Mouse (Mus musculus): ENCODE measurements around the gene Slc6a6. TPM values are rescaled to one million over a fixed set of nuclear protein-coding genes. Genes with fewer than 3 reads are reported as not detected.

The Slc6a6 gene
- polyA plus RNA-seq, 2 experiments, result 7.5 to 8.0 TPM

DNA sequence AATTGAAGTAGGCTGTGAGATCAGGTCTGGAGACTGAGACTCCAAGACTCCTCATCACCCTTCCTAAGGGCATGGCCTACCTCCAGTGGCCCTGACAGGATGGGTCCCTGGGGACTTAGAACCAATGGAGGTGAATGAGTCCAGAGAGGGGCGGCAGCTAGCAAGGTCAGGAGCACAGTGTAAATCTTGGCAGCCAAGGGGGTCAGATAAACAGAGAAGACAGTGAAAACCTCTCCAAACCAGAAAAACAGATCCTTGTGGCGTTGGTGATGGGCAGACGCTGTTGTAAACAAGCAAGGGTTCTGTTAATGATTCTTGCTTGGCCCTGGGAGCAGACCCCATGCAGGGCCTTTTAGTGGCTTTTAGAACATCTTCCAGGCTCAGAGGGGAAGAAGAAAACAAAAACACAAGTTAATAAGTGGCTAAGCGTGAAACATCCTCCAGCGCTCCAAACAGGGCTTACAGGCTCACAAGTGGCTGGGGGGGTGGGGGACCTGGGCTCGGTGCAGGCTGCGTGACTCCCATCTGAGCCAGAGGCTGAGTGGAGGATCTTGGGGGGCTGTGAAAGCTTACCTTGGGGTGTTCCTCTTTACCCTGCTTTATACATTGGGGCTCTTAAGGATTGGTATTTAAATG is 62.2 kb downstream of the Slc6a6 start:
- Histone ChIP-seq H3K36me3 (replicated peaks; ENCODE audit: control insufficient read depth, insufficient read depth, low read depth) (peaks cover 4% of the 10 kb centered on the region; the same call in 1 of the 2 replicates), H3K4me2 (ENCODE audit: low read depth) (no peak overlapping the region), H3K27ac (no peak overlapping the region), H3K9ac (replicated peaks) (no peak overlapping the region), H3K27me3 (ENCODE audit: control insufficient read depth, insufficient read depth, low read length) (no peaks in the 10 kb centered on the region), H3K4me1 (replicated peaks; ENCODE audit: control insufficient read depth in 2 of 2, insufficient read depth in 2 of 2, low read length in 1 of 2) (no peaks in the 10 kb centered on the region), H3K4me3 (ENCODE audit: insufficient read depth in 1 of 2, low read depth in 2 of 2, low read length in 2 of 2) (no peak overlapping the region), H3K9me3 (ENCODE audit: control insufficient read depth, low read length) (no peaks in the 10 kb centered on the region)
- ATAC-seq (ENCODE audit: insufficient read depth) (no peak), DNase-seq (ENCODE audit: low read depth in 3 of 3, low spot score in 3 of 3) (no peak)
- TF ChIP-seq CTCF (IDR thresholded peaks at IDR 0.05; ENCODE audit: low read depth) (no peak), EP300 (IDR thresholded peaks at IDR 0.05; ENCODE audit: low read depth) (no peak)
- WGBS (ENCODE audit: insufficient replicate concordance), result 67% methylated on average over 7 of the region's 7 CpGs

- ATAC-seq (ENCODE audit: insufficient read depth) (no peak), DNase-seq (ENCODE audit: low read depth in 3 of 3, low spot score in 3 of 3) (no peak)
- H3K9me3 ChIP-seq (ENCODE audit: control insufficient read depth, low read length), result no peaks in the 10 kb centered on the region
- H3K4me1 ChIP-seq (replicated peaks; ENCODE audit: control insufficient read depth in 2 of 2, insufficient read depth in 2 of 2, low read length in 1 of 2), result no peaks in the 10 kb centered on the region
- no peak overlapping the region for H3K4me3 ChIP-seq (ENCODE audit: insufficient read depth in 1 of 2, low read depth in 2 of 2, low read length in 2 of 2)
- H3K36me3 ChIP-seq (replicated peaks; ENCODE audit: control insufficient read depth, insufficient read depth, low read depth), result peaks cover 4% of the 10 kb centered on the region; the same call in 1 of the 2 replicates
- H3K27me3 ChIP-seq (ENCODE audit: control insufficient read depth, insufficient read depth, low read length), result no peaks in the 10 kb centered on the region
- WGBS (ENCODE audit: insufficient replicate concordance), result 78% methylated on average over 5 of the region's 5 CpGs
- no peak overlapping the region for H3K9ac ChIP-seq (replicated peaks)
- H3K4me2 ChIP-seq (ENCODE audit: low read depth), result no peak overlapping the region
- TF ChIP-seq CTCF (IDR thresholded peaks at IDR 0.05; ENCODE audit: low read depth), result no peak
- no peak for TF ChIP-seq EP300 (IDR thresholded peaks at IDR 0.05; ENCODE audit: low read depth)
- H3K27ac ChIP-seq, result no peak overlapping the region
Observed at GRCm38 (mm10) chr6:91746776-91747175, 62.9 kb downstream of the Slc6a6 start.

GRCm38 (mm10) chr6:91750976-91751375 is 67.1 kb downstream of the Slc6a6 start:
- H3K27me3 ChIP-seq (ENCODE audit: control insufficient read depth, insufficient read depth, low read length), result no peaks in the 10 kb centered on the region
- no peak for DNase-seq (ENCODE audit: low read depth in 3 of 3, low spot score in 3 of 3)
- peaks cover 2% of the 10 kb centered on the region; the same call in 1 of the 2 replicates for H3K36me3 ChIP-seq (replicated peaks; ENCODE audit: control insufficient read depth, insufficient read depth, low read depth)
- no peak overlapping the region for H3K4me2 ChIP-seq (ENCODE audit: low read depth)
- no peak overlapping the region for H3K9ac ChIP-seq (replicated peaks)
- ATAC-seq (ENCODE audit: insufficient read depth), result no peak
- no peaks in the 10 kb centered on the region for H3K4me1 ChIP-seq (replicated peaks; ENCODE audit: control insufficient read depth in 2 of 2, insufficient read depth in 2 of 2, low read length in 1 of 2)
- H3K9me3 ChIP-seq (ENCODE audit: control insufficient read depth, low read length), result no peaks in the 10 kb centered on the region
- H3K27ac ChIP-seq, result no peak overlapping the region
- 77% methylated on average over 3 of the region's 3 CpGs for WGBS (ENCODE audit: insufficient replicate concordance)
- TF ChIP-seq EP300 (IDR thresholded peaks at IDR 0.05; ENCODE audit: low read depth) (no peak), CTCF (IDR thresholded peaks at IDR 0.05; ENCODE audit: low read depth) (peak; percentile 48)
- H3K4me3 ChIP-seq (ENCODE audit: insufficient read depth in 1 of 2, low read depth in 2 of 2, low read length in 2 of 2), result no peak overlapping the region

- Histone ChIP-seq H3K27me3 (ENCODE audit: control insufficient read depth, insufficient read depth, low read length) (no peaks in the 10 kb centered on the region), H3K4me3 (ENCODE audit: insufficient read depth in 1 of 2, low read depth in 2 of 2, low read length in 2 of 2) (no peak overlapping the region), H3K4me2 (ENCODE audit: low read depth) (no peak overlapping the region), H3K36me3 (replicated peaks; ENCODE audit: control insufficient read depth, insufficient read depth, low read depth) (peaks cover 2% of the 10 kb centered on the region; the same call in 1 of the 2 replicates), H3K9ac (replicated peaks) (no peak overlapping the region), H3K27ac (no peak overlapping the region), H3K9me3 (ENCODE audit: control insufficient read depth, low read length) (no peaks in the 10 kb centered on the region), H3K4me1 (replicated peaks; ENCODE audit: control insufficient read depth in 2 of 2, insufficient read depth in 2 of 2, low read length in 1 of 2) (no peaks in the 10 kb centered on the region)
- ATAC-seq (ENCODE audit: insufficient read depth), result no peak
- 65% methylated on average over 8 of the region's 8 CpGs for WGBS (ENCODE audit: insufficient replicate concordance)
- TF ChIP-seq CTCF (IDR thresholded peaks at IDR 0.05; ENCODE audit: low read depth) (no peak), EP300 (IDR thresholded peaks at IDR 0.05; ENCODE audit: low read depth) (no peak)
- no peak for DNase-seq (ENCODE audit: low read depth in 3 of 3, low spot score in 3 of 3)
Observed at GRCm38 (mm10) chr6:91752884-91753283, 69.0 kb downstream of the Slc6a6 start.

DNA sequence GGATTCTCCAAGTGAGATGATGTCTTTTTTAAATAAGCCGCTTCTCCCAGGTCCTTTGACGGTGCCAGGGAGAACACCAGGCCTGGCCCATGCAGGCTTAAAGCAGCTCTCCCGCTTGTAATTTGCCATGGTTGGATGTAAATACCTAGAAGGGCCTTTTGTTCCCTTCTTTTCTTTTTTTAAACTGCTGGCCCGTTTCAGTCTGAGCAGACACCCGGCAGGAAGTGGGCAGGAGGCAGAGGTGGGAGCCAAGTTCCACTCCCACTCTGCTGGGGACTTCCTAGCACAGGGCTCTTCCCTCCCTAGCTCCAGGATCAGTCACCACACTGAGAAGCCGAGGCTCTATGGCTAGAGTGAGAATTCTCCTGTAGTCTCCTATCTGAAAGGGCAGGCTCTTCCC is 70.2 kb downstream of the Slc6a6 start:
- no peak for DNase-seq (ENCODE audit: low read depth in 3 of 3, low spot score in 3 of 3)
- no peak for ATAC-seq (ENCODE audit: insufficient read depth)
- Histone ChIP-seq H3K9me3 (ENCODE audit: control insufficient read depth, low read length) (no peaks in the 10 kb centered on the region), H3K27ac (no peak overlapping the region), H3K9ac (replicated peaks) (no peak overlapping the region), H3K4me3 (ENCODE audit: insufficient read depth in 1 of 2, low read depth in 2 of 2, low read length in 2 of 2) (no peak overlapping the region), H3K36me3 (replicated peaks; ENCODE audit: control insufficient read depth, insufficient read depth, low read depth) (no peaks in the 10 kb centered on the region), H3K27me3 (ENCODE audit: control insufficient read depth, insufficient read depth, low read length) (no peaks in the 10 kb centered on the region), H3K4me2 (ENCODE audit: low read depth) (no peak overlapping the region), H3K4me1 (replicated peaks; ENCODE audit: control insufficient read depth in 2 of 2, insufficient read depth in 2 of 2, low read length in 1 of 2) (no peaks in the 10 kb centered on the region)
- 51% methylated on average over 6 of the region's 6 CpGs for WGBS (ENCODE audit: insufficient replicate concordance)
- TF ChIP-seq EP300 (IDR thresholded peaks at IDR 0.05; ENCODE audit: low read depth) (no peak), CTCF (IDR thresholded peaks at IDR 0.05; ENCODE audit: low read depth) (no peak)
